Mouse (Mus musculus): Measurements from ENCODE around the gene Izumo4.

The Izumo4 gene

GRCm38 (mm10) chr10:80669737-80670485 lies 32.1 kb upstream of the Izumo4 start:
- DNase-seq = no peak

- no peak for DNase-seq
These were observed 31.5 kb upstream of the Izumo4 start for GRCm38 (mm10) chr10:80670531-80670930.

- DNase-seq = no peak
These were observed 30.7 kb upstream of the Izumo4 start for GRCm38 (mm10) chr10:80671251-80671650.

- DNase-seq = no peak
These were observed 29.9 kb upstream of the Izumo4 start for GRCm38 (mm10) chr10:80671936-80672690.

GRCm38 (mm10) chr10:80673690-80674089 lies 28.3 kb upstream of the Izumo4 start:
- no peak for DNase-seq

- DNase-seq = no peak
These were observed 27.7 kb upstream of the Izumo4 start for GRCm38 (mm10) chr10:80674161-80674711.

GRCm38 (mm10) chr10:80674851-80675404 lies 27.1 kb upstream of the Izumo4 start:
- no peak for DNase-seq

- no peak for DNase-seq
These were observed 26.4 kb upstream of the Izumo4 start for GRCm38 (mm10) chr10:80675405-80676197.

- DNase-seq = peak; percentile 99
These were observed 25.6 kb upstream of the Izumo4 start for GRCm38 (mm10) chr10:80676198-80676928.

- DNase-seq = no peak
These were observed 24.7 kb upstream of the Izumo4 start for GRCm38 (mm10) chr10:80677128-80677875.

GRCm38 (mm10) chr10:80677942-80678436 lies 24.0 kb upstream of the Izumo4 start, which contains the start of gene Mknk2:
Gene Mknk2 (minus strand): TSS chr10:80678112.
- peak; percentile 87 for DNase-seq

- DNase-seq = no peak
These were observed 23.2 kb upstream of the Izumo4 start for GRCm38 (mm10) chr10:80678601-80679377.

- DNase-seq = no peak
These were observed 22.3 kb upstream of the Izumo4 start for GRCm38 (mm10) chr10:80679556-80680259.

GRCm38 (mm10) chr10:80680260-80680696 lies 21.7 kb upstream of the Izumo4 start:
- no peak for DNase-seq

- DNase-seq = no peak
These were observed 20.0 kb upstream of the Izumo4 start for GRCm38 (mm10) chr10:80682003-80682402.

- DNase-seq = no peak
These were observed 18.3 kb upstream of the Izumo4 start for GRCm38 (mm10) chr10:80683647-80684046.

- no peak for DNase-seq
These were observed 17.8 kb upstream of the Izumo4 start for GRCm38 (mm10) chr10:80684214-80684613.

GRCm38 (mm10) chr10:80684984-80685383 lies 17.0 kb upstream of the Izumo4 start:
- DNase-seq = no peak

- DNase-seq = no peak
These were observed 15.4 kb upstream of the Izumo4 start for GRCm38 (mm10) chr10:80686617-80687016.
